ENCODE assay signal across 8 mouse cellular contexts in genomic region chr16:31663379-31664286, GRCm38 (mm10). TPM values are rescaled to one million over a fixed set of nuclear protein-coding genes. Genes with fewer than 3 reads are reported as not detected.
DNase-seq lines count a peak whose midpoint lies in the region; ATAC-seq and TF ChIP-seq lines count a peak whose summit lies in the region.

Gene Dlg1, plus strand, starts transcription at chr16:31663443.

- no peak for TF ChIP-seq EP300 in ES-Bruce4 (IDR thresholded peaks at IDR 0.05; ENCODE audit: insufficient read depth, low read depth, low read length)

- intact Hi-C loops in heart, postnatal 14 days (cut with DNase I) = loop anchor here (5.0 kb wide), 1 partner anchor 39 kb away; no protein-coding TSS in a partner anchor

- no peaks in the 10 kb centered on the region for H3K9me3 ChIP-seq in ES-Bruce4 (replicated peaks; ENCODE audit: control insufficient read depth, insufficient read depth, low read length, poor library complexity, severe bottlenecking)
- H3K9me3 ChIP-seq in forebrain, embryonic 14.5 days (replicated peaks; ENCODE audit: control insufficient read depth, low read length) = no peaks in the 10 kb centered on the region
- no peaks in the 10 kb centered on the region for H3K9me3 ChIP-seq in neural tube, embryonic 15.5 days (replicated peaks)

- no peaks in the 10 kb centered on the region for H3K4me1 ChIP-seq in ES-Bruce4 (ENCODE audit: control insufficient read depth, insufficient read depth, low read length)
- peaks cover 19% of the 10 kb centered on the region; the same call in 1 of the 2 replicates for H3K4me1 ChIP-seq in forebrain, embryonic 14.5 days (ENCODE audit: control insufficient read depth, insufficient read depth, low read length)
- H3K4me1 ChIP-seq in neural tube, embryonic 15.5 days = peaks cover 17% of the 10 kb centered on the region

- H3K4me3 ChIP-seq in ES-Bruce4 (ENCODE audit: low read depth, low read length) = peak within 1 kb of the TSS; percentile 86
- peak within 1 kb of the TSS; percentile 89 for H3K4me3 ChIP-seq in forebrain, embryonic 14.5 days (ENCODE audit: low read depth, low read length)
- peak within 1 kb of the TSS; percentile 62 for H3K4me3 ChIP-seq in neural tube, embryonic 15.5 days (replicated peaks)

- TF ChIP-seq CTCF in ES-Bruce4 (IDR thresholded peaks at IDR 0.05; ENCODE audit: low read depth, low read length) = no peak

- no peaks in the 10 kb centered on the region for H3K27me3 ChIP-seq in ES-Bruce4 (ENCODE audit: control insufficient read depth, insufficient read depth, low read length, poor library complexity, severe bottlenecking)
- 0 out of 2 replicates have a peak, but pooled peaks cover 5% of the 10 kb centered on the region for H3K27me3 ChIP-seq in forebrain, embryonic 14.5 days (replicated peaks; ENCODE audit: control insufficient read depth, insufficient read depth, low read length)
- peaks cover 2% of the 10 kb centered on the region; the same call in 1 of the 2 replicates for H3K27me3 ChIP-seq in neural tube, embryonic 15.5 days (replicated peaks)

- H3K36me3 ChIP-seq in ES-Bruce4 (ENCODE audit: control insufficient read depth, insufficient read depth, low read length, poor library complexity, severe bottlenecking) = peaks cover 16% of the 10 kb centered on the region
- H3K36me3 ChIP-seq in forebrain, embryonic 14.5 days (ENCODE audit: control insufficient read depth, insufficient read depth, low read length) = peaks cover 12% of the 10 kb centered on the region; the same call in 1 of the 2 replicates
- 0 out of 2 replicates have a peak, but pooled peaks cover 2% of the 10 kb centered on the region for H3K36me3 ChIP-seq in neural tube, embryonic 15.5 days

- ATAC-seq in cerebellum, adult (ENCODE audit: insufficient number of reproducible peaks, low FRiP score, low TSS enrichment) = peak; percentile 83
- ATAC-seq in forebrain, embryonic 14.5 days = peak; percentile 97
- ATAC-seq in neural tube, embryonic 15.5 days (ENCODE audit: low FRiP score) = peak; percentile 96

- peak within 1 kb of the TSS; percentile 39 for H3K27ac ChIP-seq in ES-Bruce4 (ENCODE audit: insufficient read depth, low read length)
- H3K27ac ChIP-seq in forebrain, embryonic 14.5 days (ENCODE audit: low read depth, low read length) = peak within 1 kb of the TSS; percentile 90
- H3K27ac ChIP-seq in neural tube, embryonic 15.5 days (replicated peaks) = peak within 1 kb of the TSS; percentile 80

- DNase-seq in forebrain, embryonic 14.5 days (ENCODE audit: low spot score) = peak; percentile 95
- peak; percentile 89 for DNase-seq in heart, postnatal 14 days
- DNase-seq in layer of hippocampus, adult 11-12 months (ENCODE audit: low spot score) = peak; percentile 76
- peak; percentile 86 to 89 for DNase-seq in lung, adult 18-20 months
- DNase-seq in testis, postnatal 14 days (ENCODE audit: low spot score) = peak; percentile 93

- peak within 1 kb of the TSS; percentile 74 for H3K4me2 ChIP-seq in forebrain, embryonic 14.5 days (ENCODE audit: low read length)
- peak within 1 kb of the TSS; percentile 82 for H3K4me2 ChIP-seq in neural tube, embryonic 15.5 days

- WGBS in forebrain, embryonic 14.5 days = under 1% methylated on average over 76 of the region's 95 CpGs
- WGBS in neural tube, embryonic 15.5 days = under 1% methylated on average over 82 of the region's 95 CpGs

- H3K9ac ChIP-seq in ES-Bruce4 (ENCODE audit: low read depth, poor library complexity, severe bottlenecking) = peak within 1 kb of the TSS; percentile 100
- H3K9ac ChIP-seq in forebrain, embryonic 14.5 days (ENCODE audit: low read length) = peak within 1 kb of the TSS; percentile 84
- peak within 1 kb of the TSS; percentile 80 for H3K9ac ChIP-seq in neural tube, embryonic 15.5 days (replicated peaks)

- TF ChIP-seq POLR2A in ES-Bruce4 (IDR thresholded peaks at IDR 0.05; ENCODE audit: insufficient read depth, low read length) = peak; percentile 24

RNA-seq across cellular contexts. Expression of gene Dlg1, which starts in this region (rescaled TPM):
- polyA plus RNA-seq in ES-Bruce4 (2011; ENCODE audit: insufficient read depth, insufficient read length, low read depth, missing spikeins) = 150 and 154 TPM in 2 replicates
- polyA plus RNA-seq in forebrain, embryonic 14.5 days (2014; fragmentation: Nextera tagmentation; extraction: Ambion mirVana) = 14.1 and 17.2 TPM in 2 replicates
- 10 to 100 TPM; 38.5 to 38.9 TPM for total RNA-seq in heart, postnatal 14 days (2021)
- polyA plus RNA-seq in neural tube, embryonic 15.5 days (2015; fragmentation: Nextera tagmentation; extraction: Ambion mirVana) = 13.0 and 15.5 TPM in 2 replicates

Comparison
In these comparisons a context has a peak if more than half of its experiments do, and no peak if none do; other contexts are left out.
1. Peak in every context shown above with its lines: DNase-seq, ATAC-seq, H3K4me3 ChIP-seq and H3K27ac ChIP-seq.
2. H3K27ac ChIP-seq: peak in every context shown above with its lines; median percentile 90 in forebrain, embryonic 14.5 days; 80 in neural tube, embryonic 15.5 days; 39 in ES-Bruce4.